Mouse (Mus musculus) neural tube, embryonic 12.5 days (tissue): ENCODE results near the gene Zbtb25. TPM values are rescaled to one million over a fixed set of nuclear protein-coding genes. Genes with fewer than 3 reads are reported as not detected.

Experiments
- ATAC-seq: fragments of 200-750 bp; cut with Nextera tagmentation; 2 replicates; pipeline ENCODE4 v1.8.0; 2017; ENCODE audit warnings: low read depth, mild to moderate bottlenecking, moderate TSS enrichment, moderate library complexity; ENCODE audit not compliant: low FRiP score
- H3K27ac ChIP-seq: fragments of 300-500 bp; sonication (generic); 2 replicates; pipeline ENCODE4 v1.5.1; 2016
- H3K27me3 ChIP-seq: fragments of 300-500 bp; sonication (generic); replicated peaks from 2 replicates; pipeline ENCODE4 v1.6.1; 2016; ENCODE audit warnings: mild to moderate bottlenecking
- H3K36me3 ChIP-seq: fragments of 300-500 bp; sonication (generic); 2 replicates; pipeline ENCODE4 v1.6.1; 2016; ENCODE audit warnings: mild to moderate bottlenecking
- H3K4me1 ChIP-seq: fragments of 300-500 bp; sonication (generic); 2 replicates; pipeline ENCODE4 v1.6.1; 2016
- H3K4me2 ChIP-seq: fragments of 300-500 bp; sonication (generic); replicated peaks from 2 replicates; pipeline ENCODE4 v1.6.1; 2016; ENCODE audit warnings: mild to moderate bottlenecking
- H3K4me3 ChIP-seq: fragments of 300-500 bp; sonication (generic); 2 replicates; pipeline ENCODE4 v1.5.1; 2016
- H3K9ac ChIP-seq: fragments of 300-500 bp; sonication (generic); 2 replicates; pipeline ENCODE4 v1.6.1; 2016; ENCODE audit warnings: mild to moderate bottlenecking
- H3K9me3 ChIP-seq: fragments of 300-500 bp; sonication (generic); 2 replicates; pipeline ENCODE4 v1.6.1; 2016; ENCODE audit warnings: mild to moderate bottlenecking
- WGBS: fragments of 180-500 bp; shearing (Covaris S2); methylation state at CpG from one replicate; pipeline ENCODE4 v1.1.7; 2016; 5-methylcytosine and 5-hydroxymethylcytosine counted together
- polyA plus RNA-seq: library from polyadenylated mRNA; unstranded; fragments of >200 nt; fragmentation: Nextera tagmentation; extraction: Ambion mirVana; gene quantifications from 2 replicates; pipeline ENCODE4 v1.2.1, GENCODE M21; 2016

Gene Zbtb25
- polyA plus RNA-seq, 1 experiment from 2014 or later, result 17.9 TPM

- no peak for ATAC-seq
- Histone ChIP-seq H3K4me3 (no peak overlapping the region), H3K9me3 (no peaks in the 10 kb centered on the region), H3K9ac (no peak overlapping the region), H3K27ac (no peak overlapping the region), H3K4me1 (peaks cover 20% of the 10 kb centered on the region), H3K4me2 (no peak overlapping the region), H3K27me3 (peaks cover 29% of the 10 kb centered on the region), H3K36me3 (no peaks in the 10 kb centered on the region)
- WGBS, result 60% methylated on average over 3 of the region's 3 CpGs
These were observed 32.3 kb upstream of the Zbtb25 start for GRCm38 (mm10) chr12:76401674-76402073.

GRCm38 (mm10) chr12:76397281-76397680 lies 27.9 kb upstream of the Zbtb25 start:
- Histone ChIP-seq H3K4me3 (no peak overlapping the region), H3K27ac (no peak overlapping the region), H3K4me2 (no peak overlapping the region), H3K4me1 (no peaks in the 10 kb centered on the region), H3K36me3 (no peaks in the 10 kb centered on the region), H3K9me3 (no peaks in the 10 kb centered on the region), H3K27me3 (no peaks in the 10 kb centered on the region), H3K9ac (no peak overlapping the region)
- no peak for ATAC-seq
- WGBS, result 83% methylated on average over 5 of the region's 5 CpGs

GRCm38 (mm10) chr12:76392979-76393378 lies 23.6 kb upstream of the Zbtb25 start:
- no peak for ATAC-seq
- H3K9ac ChIP-seq, result no peak overlapping the region
- no peak overlapping the region for H3K4me3 ChIP-seq
- H3K27ac ChIP-seq, result no peak overlapping the region
- no peak overlapping the region for H3K4me2 ChIP-seq
- no peaks in the 10 kb centered on the region for H3K36me3 ChIP-seq
- 86% methylated on average over 5 of the region's 5 CpGs for WGBS
- no peaks in the 10 kb centered on the region for H3K27me3 ChIP-seq
- peaks cover 2% of the 10 kb centered on the region; the same call in 1 of the 2 replicates for H3K4me1 ChIP-seq
- no peaks in the 10 kb centered on the region for H3K9me3 ChIP-seq

GRCm38 (mm10) chr12:76391595-76392271 lies 22.3 kb upstream of the Zbtb25 start:
- Histone ChIP-seq H3K27ac (no peak overlapping the region), H3K4me2 (no peak overlapping the region), H3K4me1 (peaks cover 2% of the 10 kb centered on the region; the same call in 1 of the 2 replicates), H3K36me3 (peaks cover 4% of the 10 kb centered on the region), H3K9me3 (no peaks in the 10 kb centered on the region), H3K9ac (no peak overlapping the region), H3K4me3 (no peak overlapping the region), H3K27me3 (no peaks in the 10 kb centered on the region)
- 87% methylated on average over 3 of the region's 3 CpGs for WGBS
- no peak for ATAC-seq

- no peak for ATAC-seq
- Histone ChIP-seq H3K36me3 (peaks cover 20% of the 10 kb centered on the region), H3K27me3 (no peaks in the 10 kb centered on the region), H3K9me3 (no peaks in the 10 kb centered on the region), H3K4me2 (no peak overlapping the region), H3K4me1 (peaks cover 2% of the 10 kb centered on the region; the same call in 1 of the 2 replicates), H3K27ac (no peak overlapping the region), H3K9ac (no peak overlapping the region), H3K4me3 (no peak overlapping the region)
- WGBS, result 77% methylated on average over 11 of the region's 11 CpGs
These were observed 19.4 kb upstream of the Zbtb25 start for GRCm38 (mm10) chr12:76388794-76389193.

GRCm38 (mm10) chr12:76385342-76385741 lies 15.9 kb upstream of the Zbtb25 start:
- H3K4me1 ChIP-seq, result peaks cover 2% of the 10 kb centered on the region; the same call in 1 of the 2 replicates
- H3K36me3 ChIP-seq, result peaks cover 20% of the 10 kb centered on the region
- WGBS, result 94% methylated on average over 8 of the region's 8 CpGs
- ATAC-seq, result no peak
- no peaks in the 10 kb centered on the region for H3K27me3 ChIP-seq
- H3K4me3 ChIP-seq, result no peak overlapping the region
- no peak overlapping the region for H3K4me2 ChIP-seq
- H3K9ac ChIP-seq, result no peak overlapping the region
- H3K27ac ChIP-seq, result no peak overlapping the region
- no peaks in the 10 kb centered on the region for H3K9me3 ChIP-seq

- Histone ChIP-seq H3K4me3 (no peak overlapping the region), H3K9ac (no peak overlapping the region), H3K4me1 (no peaks in the 10 kb centered on the region), H3K27ac (no peak overlapping the region), H3K4me2 (no peak overlapping the region), H3K36me3 (peaks cover 1% of the 10 kb centered on the region; the same call in 1 of the 2 replicates), H3K9me3 (no peaks in the 10 kb centered on the region), H3K27me3 (no peaks in the 10 kb centered on the region)
- ATAC-seq, result no peak
- WGBS, result 90% methylated on average over 7 of the region's 7 CpGs
These were observed 10.7 kb upstream of the Zbtb25 start for GRCm38 (mm10) chr12:76380151-76380550.

GRCm38 (mm10) chr12:76378556-76378955 lies 9.2 kb upstream of the Zbtb25 start:
- WGBS, result 92% methylated on average over 5 of the region's 5 CpGs
- Histone ChIP-seq H3K4me2 (no peak overlapping the region), H3K36me3 (no peaks in the 10 kb centered on the region), H3K9ac (no peak overlapping the region), H3K4me3 (no peak overlapping the region), H3K4me1 (no peaks in the 10 kb centered on the region), H3K27ac (no peak overlapping the region), H3K27me3 (no peaks in the 10 kb centered on the region), H3K9me3 (no peaks in the 10 kb centered on the region)
- ATAC-seq, result no peak

- H3K9ac ChIP-seq, result no peak overlapping the region
These were observed 8.3 kb upstream of the Zbtb25 start for GRCm38 (mm10) chr12:76377726-76378125.

GRCm38 (mm10) chr12:76377059-76377458 lies 7.7 kb upstream of the Zbtb25 start:
- H3K9me3 ChIP-seq, result no peaks in the 10 kb centered on the region
- whole genome bisulfite sequencing, result 90% methylated on average over 6 of the region's 6 CpGs
- H3K4me1 ChIP-seq, result peaks cover 6% of the 10 kb centered on the region
- H3K27me3 ChIP-seq, result no peaks in the 10 kb centered on the region
- H3K36me3 ChIP-seq, result no peaks in the 10 kb centered on the region
- no peak for ATAC-seq
- no peak overlapping the region for H3K4me2 ChIP-seq
- no peak overlapping the region for H3K4me3 ChIP-seq
- H3K27ac ChIP-seq, result no peak overlapping the region
- H3K9ac ChIP-seq, result no peak overlapping the region

More at GRCm38 (mm10) chr12:76377726-76378125, 8.3 kb upstream of the Zbtb25 start:
- no peaks in the 10 kb centered on the region for H3K4me1 ChIP-seq
- no peaks in the 10 kb centered on the region for H3K36me3 ChIP-seq
- H3K4me3 ChIP-seq, result no peak overlapping the region
- ATAC-seq, result no peak
- H3K9me3 ChIP-seq, result no peaks in the 10 kb centered on the region
- WGBS, result 91% methylated on average over 3 of the region's 3 CpGs
- H3K27me3 ChIP-seq, result no peaks in the 10 kb centered on the region
- H3K27ac ChIP-seq, result no peak overlapping the region
- no peak overlapping the region for H3K4me2 ChIP-seq

GRCm38 (mm10) chr12:76376649-76377048 lies 7.2 kb upstream of the Zbtb25 start:
- H3K27me3 ChIP-seq, result no peaks in the 10 kb centered on the region
- no peak overlapping the region for H3K4me3 ChIP-seq
- H3K9ac ChIP-seq, result no peak overlapping the region
- no peak overlapping the region for H3K27ac ChIP-seq
- H3K4me1 ChIP-seq, result peaks cover 10% of the 10 kb centered on the region
- H3K4me2 ChIP-seq, result no peak overlapping the region
- H3K9me3 ChIP-seq, result no peaks in the 10 kb centered on the region
- 43% methylated on average over 7 of the region's 7 CpGs for WGBS
- H3K36me3 ChIP-seq, result no peaks in the 10 kb centered on the region
- ATAC-seq, result peak; percentile 61; the same call in 1 of the 2 replicates

GRCm38 (mm10) chr12:76375506-76375905 lies 6.1 kb upstream of the Zbtb25 start:
- Histone ChIP-seq H3K4me3 (no peak overlapping the region), H3K9ac (no peak overlapping the region), H3K9me3 (no peaks in the 10 kb centered on the region), H3K27ac (no peak overlapping the region), H3K27me3 (no peaks in the 10 kb centered on the region), H3K4me1 (peaks cover 14% of the 10 kb centered on the region), H3K4me2 (no peak overlapping the region), H3K36me3 (no peaks in the 10 kb centered on the region)
- no peak for ATAC-seq
- 94% methylated on average over 3 of the region's 3 CpGs for WGBS

GRCm38 (mm10) chr12:76374911-76375310 lies 5.5 kb upstream of the Zbtb25 start:
- Histone ChIP-seq H3K4me1 (peaks cover 14% of the 10 kb centered on the region), H3K27ac (no peak overlapping the region), H3K9ac (no peak overlapping the region), H3K4me2 (no peak overlapping the region), H3K4me3 (no peak overlapping the region), H3K36me3 (no peaks in the 10 kb centered on the region), H3K9me3 (no peaks in the 10 kb centered on the region), H3K27me3 (no peaks in the 10 kb centered on the region)
- ATAC-seq, result no peak
- 76% methylated on average over 4 of the region's 4 CpGs for WGBS
